Mouse (Mus musculus): ENCODE results near the gene Dnajc25. TPM values are rescaled to one million over a fixed set of nuclear protein-coding genes. Genes with fewer than 3 reads are reported as not detected.

Dnajc25 gene
- total RNA-seq (2021), result 1 to 10 TPM; 4.8 to 4.9 TPM

GRCm38 (mm10) chr4:58994762-58995161 is at the start of gene Dnajc25:
Gene Dnajc25 (plus strand): TSS chr4:58995062.
- no peak for DNase-seq (ENCODE audit: low spot score in 2 of 2)
- intact Hi-C loops (cut with DNase I), result no loop called here

DNA sequence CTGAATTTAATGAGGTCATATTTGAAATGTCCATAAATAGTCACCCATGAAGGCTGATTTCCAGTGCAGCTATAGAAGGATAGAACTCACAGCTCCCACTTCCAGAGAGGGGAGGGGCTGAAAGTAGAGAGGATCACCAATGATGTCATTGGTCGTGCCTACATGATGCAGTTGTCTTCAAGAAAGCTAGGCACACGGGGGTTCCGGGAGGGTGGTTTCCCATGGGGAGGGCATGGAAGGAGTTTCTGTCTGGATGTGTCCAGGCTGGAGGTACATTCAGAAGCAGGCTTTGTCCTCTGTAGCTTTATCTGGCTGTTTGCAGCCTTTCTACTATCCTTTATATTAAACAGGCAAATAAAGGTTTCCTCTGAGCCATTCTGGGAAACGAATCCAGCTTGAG is 46.5 kb upstream of the Dnajc25 start:
- intact Hi-C loops (cut with DNase I), result no loop called here
- DNase-seq (ENCODE audit: low spot score in 2 of 2), result peak in 1 of 2 experiments; percentile 48

- intact Hi-C loops (cut with DNase I), result no loop called here
- no peak for DNase-seq (ENCODE audit: low spot score in 2 of 2)
Observed at GRCm38 (mm10) chr4:58952630-58953029, 42.2 kb upstream of the Dnajc25 start.

GRCm38 (mm10) chr4:58961719-58962118 is 33.1 kb upstream of the Dnajc25 start:
- no peak for DNase-seq (ENCODE audit: low spot score in 2 of 2)
- intact Hi-C loops (cut with DNase I), result no loop called here

- intact Hi-C loops (cut with DNase I), result no loop called here
- DNase-seq (ENCODE audit: low spot score in 2 of 2), result no peak
Observed at GRCm38 (mm10) chr4:58963271-58963670, 31.6 kb upstream of the Dnajc25 start.

GRCm38 (mm10) chr4:58965136-58965535 is 29.7 kb upstream of the Dnajc25 start:
- DNase-seq (ENCODE audit: low spot score in 2 of 2), result no peak
- intact Hi-C loops (cut with DNase I), result no loop called here

DNA sequence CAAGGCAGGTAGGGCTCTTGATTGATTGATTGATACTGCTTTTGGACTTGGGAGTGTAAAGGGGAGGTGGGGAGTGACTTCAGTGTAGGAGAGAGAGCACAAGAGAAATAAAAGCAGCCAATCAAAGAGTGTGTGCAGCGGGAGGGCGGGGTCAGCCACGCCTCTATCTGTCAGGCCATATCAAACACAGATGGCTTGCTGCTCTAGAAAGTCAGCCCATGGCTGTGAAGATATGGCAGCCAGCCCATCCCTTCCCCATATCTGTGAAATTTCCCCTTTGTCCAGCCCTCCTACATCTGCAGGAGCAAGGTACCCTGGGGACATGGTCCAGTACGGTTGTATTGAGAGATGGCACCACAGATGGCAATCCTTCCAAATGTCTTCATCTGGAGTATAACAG is 24.2 kb upstream of the Dnajc25 start:
- intact Hi-C loops (cut with DNase I), result no loop called here
- no peak for DNase-seq (ENCODE audit: low spot score in 2 of 2)

DNA sequence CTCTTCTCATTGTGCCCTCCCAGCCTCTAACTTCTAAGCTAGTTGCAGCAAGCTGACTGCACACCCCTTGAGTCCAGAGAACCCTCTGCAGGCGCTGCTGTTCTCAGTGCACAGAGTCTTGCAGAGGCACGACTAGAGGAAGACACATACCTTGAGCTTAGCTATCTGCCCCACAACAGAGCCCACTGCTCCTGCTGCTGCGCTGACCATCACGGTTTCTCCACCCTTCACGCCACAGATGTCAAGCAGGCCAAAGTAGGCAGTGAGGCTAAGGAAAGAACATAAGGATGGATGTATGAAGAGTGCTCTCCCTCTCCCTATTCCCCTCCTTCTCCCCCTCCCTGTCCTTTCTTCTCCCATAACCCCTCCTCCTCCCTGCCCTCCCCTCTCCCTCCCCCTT is 19.2 kb upstream of the Dnajc25 start:
- DNase-seq (ENCODE audit: low spot score in 2 of 2), result no peak
- intact Hi-C loops (cut with DNase I), result no loop called here

GRCm38 (mm10) chr4:58981421-58981820 is 13.4 kb upstream of the Dnajc25 start:
- intact Hi-C loops (cut with DNase I), result loop anchor here (10.0 kb wide), 1 partner anchor 363 kb away; no protein-coding TSS in a partner anchor
- DNase-seq (ENCODE audit: low spot score in 2 of 2), result no peak

DNA sequence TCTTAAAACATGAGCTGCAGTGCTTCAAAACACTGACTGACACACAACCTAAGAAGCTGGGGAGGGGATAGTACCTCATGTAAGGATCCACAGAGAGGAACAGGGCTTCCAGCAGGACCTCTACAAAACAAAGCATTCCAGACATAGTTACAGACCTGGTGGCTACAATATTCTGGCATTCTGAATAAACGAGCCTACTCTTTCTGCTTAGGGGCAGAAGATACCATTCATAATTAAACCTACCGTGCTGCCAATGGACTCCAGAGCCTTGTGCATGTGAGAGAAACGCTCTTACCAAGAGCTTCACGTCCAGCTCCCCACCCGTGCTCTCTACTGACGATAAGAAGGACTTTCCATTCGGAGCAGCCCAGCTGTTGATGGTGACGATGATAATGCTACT is 12.1 kb upstream of the Dnajc25 start:
- intact Hi-C loops (cut with DNase I), result loop anchor here (10.0 kb wide), 1 partner anchor 362 kb away; no protein-coding TSS in a partner anchor
- no peak for DNase-seq (ENCODE audit: low spot score in 2 of 2)

DNA sequence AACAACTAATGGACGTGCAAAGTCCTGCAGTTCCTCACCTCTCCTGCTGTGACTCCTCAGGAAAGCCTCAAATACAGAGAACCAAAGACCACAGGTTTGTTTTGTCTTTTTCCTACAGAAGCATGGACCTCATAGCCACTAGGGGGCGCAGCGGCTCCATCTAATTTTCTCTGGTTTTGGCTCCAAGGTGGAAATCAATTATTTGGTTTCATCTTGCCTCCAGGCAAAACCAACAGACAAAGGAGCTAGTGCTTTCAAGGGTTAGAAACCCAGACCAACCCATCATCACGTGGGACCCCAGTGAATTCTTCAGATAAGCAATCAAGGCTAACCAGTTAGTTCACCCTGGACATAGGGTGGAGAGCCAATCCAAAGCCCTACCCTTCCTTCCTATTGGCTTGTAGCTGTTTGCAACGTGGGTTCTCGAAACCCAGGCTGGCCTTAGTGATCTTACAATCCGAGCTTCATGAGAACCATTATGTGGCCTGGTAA is 9.7 kb upstream of the Dnajc25 start:
- peak; percentile 67 to 72 for DNase-seq (ENCODE audit: low spot score in 2 of 2)

GRCm38 (mm10) chr4:58986540-58987190 is 8.2 kb upstream of the Dnajc25 start, which contains the start of gene Ptgr1:
Gene Ptgr1 (minus strand): TSS chr4:58987119.
- intact Hi-C loops (cut with DNase I), result loop anchor here (10.0 kb wide), 1 partner anchor 358 kb away; no protein-coding TSS in a partner anchor
- peak; percentile 72 to 84 for DNase-seq (ENCODE audit: low spot score in 2 of 2)

More for the DNA sequence above, 9.7 kb upstream of the Dnajc25 start:
- intact Hi-C loops (cut with DNase I), result loop anchor here (2.0 to 10.0 kb wide), 2 partner anchors 52 to 360 kb away; no protein-coding TSS in a partner anchor

DNA sequence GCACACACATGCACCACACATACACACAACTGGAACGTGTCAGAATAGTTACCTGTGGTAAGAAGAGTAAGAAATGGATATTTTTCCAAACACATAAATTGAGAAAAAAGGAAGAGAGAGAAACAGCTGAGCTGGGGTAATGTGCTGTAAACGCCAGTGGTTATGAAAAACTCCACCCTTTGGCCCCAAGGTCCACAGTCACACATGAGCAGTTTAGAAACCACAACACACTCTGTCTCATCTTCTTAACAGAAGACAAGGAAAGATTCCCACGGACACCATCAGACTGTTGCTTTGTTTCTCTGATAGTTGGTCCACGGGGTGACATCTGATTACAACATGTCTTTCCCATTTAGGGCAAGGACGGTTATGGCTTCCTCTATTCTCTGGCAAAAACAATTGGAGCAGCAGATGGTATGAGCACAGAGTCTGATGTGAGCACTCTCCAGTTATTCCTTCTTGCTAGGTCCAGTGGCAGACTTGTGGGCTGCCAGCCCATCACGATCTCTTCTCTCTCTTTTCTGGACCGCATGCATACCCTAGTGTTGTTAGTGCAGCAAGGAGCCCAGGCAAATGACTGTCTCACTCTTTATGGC is 5.5 kb upstream of the Dnajc25 start:
- intact Hi-C loops (cut with DNase I), result loop anchor here (10.0 kb wide), 1 partner anchor 355 kb away; no protein-coding TSS in a partner anchor
- no peak for DNase-seq (ENCODE audit: low spot score in 2 of 2)

DNA sequence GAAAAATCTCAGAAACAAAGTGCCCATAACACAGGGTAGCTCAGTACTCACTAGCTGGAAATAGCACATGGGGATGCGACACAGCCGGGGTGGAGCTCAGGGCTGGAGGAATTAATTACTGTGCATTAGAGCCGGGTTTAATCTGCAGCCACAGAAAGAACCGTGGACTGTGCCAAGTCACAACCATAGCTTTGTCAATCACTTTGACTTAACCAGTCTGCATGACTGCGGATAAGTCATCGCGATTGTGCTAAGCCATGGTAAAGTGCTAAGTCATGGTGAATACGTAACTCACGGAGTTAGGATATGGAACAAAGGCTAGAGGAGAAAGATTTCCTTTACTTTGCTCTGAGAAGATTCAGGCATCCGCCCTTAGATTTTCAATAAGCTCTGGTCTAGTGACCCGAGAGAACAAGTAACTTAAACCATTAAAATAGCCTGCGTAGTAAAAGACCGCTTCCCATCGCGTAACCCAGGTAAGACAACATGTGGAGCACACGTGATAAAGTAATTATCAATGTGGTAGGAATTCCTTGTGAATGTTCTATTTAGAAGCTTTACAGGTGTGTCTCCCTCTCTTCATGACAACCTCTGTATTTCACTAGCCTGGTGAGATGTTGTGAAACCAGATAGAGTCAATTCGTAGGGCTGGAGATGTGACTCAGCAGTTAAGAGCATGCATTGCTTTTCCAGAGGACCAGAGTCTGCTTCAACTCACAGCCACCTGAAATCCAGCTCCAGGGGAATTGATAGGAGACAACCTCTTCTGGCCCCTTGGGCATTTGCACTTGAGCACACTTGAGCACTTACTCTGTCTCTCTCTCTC is 4.0 kb upstream of the Dnajc25 start:
- no peak for DNase-seq (ENCODE audit: low spot score in 2 of 2)
- intact Hi-C loops (cut with DNase I), result no loop called here

- intact Hi-C loops (cut with DNase I), result no loop called here
- no peak for DNase-seq (ENCODE audit: low spot score in 2 of 2)
Observed at GRCm38 (mm10) chr4:58992195-58992594, 2.7 kb upstream of the Dnajc25 start.

- intact Hi-C loops (cut with DNase I), result no loop called here
- DNase-seq (ENCODE audit: low spot score in 2 of 2), result no peak
Observed at GRCm38 (mm10) chr4:58995251-58995693, 410 bp downstream of the Dnajc25 start.

GRCm38 (mm10) chr4:58997081-58997480 is 2.2 kb downstream of the Dnajc25 start:
- DNase-seq (ENCODE audit: low spot score in 2 of 2), result no peak
- intact Hi-C loops (cut with DNase I), result no loop called here

DNA sequence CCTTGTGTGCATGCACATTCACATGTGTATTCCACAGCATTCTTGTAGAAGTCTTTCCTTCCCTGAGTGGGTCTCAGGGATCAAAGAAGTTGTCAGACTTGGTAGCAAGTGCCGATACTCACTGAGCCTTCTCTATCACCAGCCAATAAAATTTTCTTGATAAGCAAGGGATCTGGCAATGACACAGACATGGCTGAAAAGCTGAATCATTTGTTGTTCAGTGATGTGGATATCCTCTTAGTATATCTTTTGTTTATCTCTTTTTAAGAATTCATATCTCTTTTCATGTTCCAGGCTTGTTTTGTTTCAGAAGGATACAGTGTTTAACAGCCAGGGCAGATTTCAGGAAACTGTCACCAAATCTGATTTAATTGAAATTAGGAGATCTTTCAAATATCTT is 3.8 kb downstream of the Dnajc25 start:
- DNase-seq (ENCODE audit: low spot score in 2 of 2), result no peak
- intact Hi-C loops (cut with DNase I), result no loop called here

GRCm38 (mm10) chr4:58999686-59000085 is 4.8 kb downstream of the Dnajc25 start:
- peak; percentile 68 to 85 for DNase-seq (ENCODE audit: low spot score in 2 of 2)
- intact Hi-C loops (cut with DNase I), result loop anchor here (5.0 kb wide), 1 partner anchor 38 kb away; the partner anchor contains the start of gene Gng10

DNA sequence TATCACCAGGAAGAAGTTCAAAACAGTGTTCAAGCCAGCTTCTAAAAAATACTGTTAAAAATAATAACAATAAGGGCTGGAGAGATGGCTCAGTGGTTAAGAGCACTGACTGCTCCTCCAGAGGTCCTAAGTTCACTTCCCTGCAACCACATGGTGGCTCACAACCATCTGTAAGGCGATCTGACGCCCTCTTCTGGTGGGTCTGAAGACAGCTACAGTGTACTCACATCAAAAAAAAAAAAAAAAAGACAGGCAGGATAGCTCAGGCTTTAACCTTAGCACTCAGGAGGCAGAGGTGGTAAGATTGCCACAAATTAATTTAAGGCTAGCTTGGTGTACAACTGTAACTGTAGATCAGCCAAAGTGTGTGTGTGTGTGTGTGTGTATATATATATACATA is 5.8 kb downstream of the Dnajc25 start:
- intact Hi-C loops (cut with DNase I), result loop anchor here (5.0 kb wide), 1 partner anchor 37 kb away; the partner anchor contains the start of gene Gng10
- no peak for DNase-seq (ENCODE audit: low spot score in 2 of 2)
